Mouse (Mus musculus) bone marrow macrophage, adult 2 months (primary cell): Measurements from ENCODE around the gene Olfr1309. TPM values are rescaled to one million over a fixed set of nuclear protein-coding genes. Genes with fewer than 3 reads are reported as not detected.
"Not testable (repeated sequence)": the region's sequence is repeated elsewhere in the genome, so short reads cannot be mapped to it uniquely, and the experiment has no call there.

ENCODE experiments used
- H3K27ac ChIP-seq: 2 replicates; pipeline ENCODE4 v1.5.1; 2012; ENCODE audit warnings: low read depth, low read length; ENCODE audit not compliant: insufficient read depth
- H3K4me1 ChIP-seq: 2 replicates; pipeline ENCODE4 v1.6.1; 2012; ENCODE audit warnings: low read length; ENCODE audit not compliant: control insufficient read depth, insufficient read depth
- H3K4me3 ChIP-seq: 2 replicates; pipeline ENCODE4 v1.5.1; 2012; ENCODE audit warnings: mild to moderate bottlenecking, low read length, moderate library complexity; ENCODE audit not compliant: insufficient read depth
- CTCF ChIP-seq: IDR thresholded peaks from 2 replicates; pipeline ENCODE4 v1.5.1; 2012; ENCODE audit warnings: low read depth, mild to moderate bottlenecking, low read length, moderate library complexity
- POLR2A ChIP-seq: IDR thresholded peaks from 2 replicates; pipeline ENCODE4 v1.6.1; 2012; ENCODE audit warnings: mild to moderate bottlenecking, low read depth, low read length, borderline replicate concordance
- polyA plus RNA-seq: library from polyadenylated mRNA; stranded (reverse); fragments of >200 nt; gene quantifications from 2 replicates; pipeline ENCODE4 v1.2.4, GENCODE M21; 2012; ENCODE audit not compliant: missing spikeins, insufficient read depth, insufficient read length

Olfr1309 gene
- polyA plus RNA-seq = not detected in 2 replicates

DNA sequence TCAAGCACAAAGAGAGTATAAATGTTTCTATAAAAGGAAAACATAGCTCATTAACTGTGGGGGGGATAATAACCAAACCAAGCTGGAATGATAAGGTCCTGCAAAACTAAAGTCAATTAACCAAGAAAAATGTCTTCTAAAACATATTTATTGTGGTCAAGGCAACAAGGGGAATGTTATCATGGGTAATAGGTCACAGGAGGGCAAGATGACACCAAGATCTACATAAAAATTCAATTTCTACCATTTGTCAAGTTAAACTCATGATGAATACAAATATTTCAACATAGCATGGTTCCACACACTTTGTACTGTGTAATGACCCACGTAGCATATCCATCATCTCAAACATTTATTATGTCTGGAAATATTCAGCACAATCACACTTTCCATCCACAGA is at the start of gene Olfr1309:
Gene Olfr1309, minus strand, starts transcription at position 101 of the 400 bp plus-strand sequence.
- TF ChIP-seq CTCF (no peak), POLR2A (no peak)
- Histone ChIP-seq H3K4me1 (no peaks in the 10 kb centered on the region), H3K4me3 (no peak within 1 kb of the TSS), H3K27ac (no peak within 1 kb of the TSS)

DNA sequence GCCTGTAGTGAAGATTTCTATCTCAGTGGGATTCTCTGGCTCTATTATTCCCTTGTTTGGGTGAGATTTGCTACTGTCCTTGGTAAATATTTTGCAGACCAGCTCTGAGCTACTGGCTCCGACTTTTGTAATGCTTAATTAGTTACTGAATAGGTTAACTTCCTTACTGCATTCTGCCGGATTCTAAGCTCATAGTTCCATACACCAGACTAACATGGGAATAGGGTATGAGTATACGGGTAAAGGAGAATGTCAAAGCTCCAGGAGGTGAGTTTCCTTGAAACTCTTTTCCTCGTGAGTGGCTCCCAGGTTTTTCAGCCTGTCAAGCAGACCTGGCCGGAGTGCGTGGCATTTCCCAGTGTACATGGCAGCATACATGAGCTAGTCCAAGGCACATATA is 36.9 kb upstream of the Olfr1309 start:
- H3K4me1 ChIP-seq, H3K4me3 ChIP-seq, H3K27ac ChIP-seq: not testable (repeated sequence)

GRCm38 (mm10) chr2:112024312-112024711 is 34.2 kb upstream of the Olfr1309 start, which contains the start of gene Olfr1311:
Gene Olfr1311, minus strand, starts transcription at chr2:112024412.
- Histone ChIP-seq H3K4me3 (no peak within 1 kb of the TSS), H3K27ac (no peak within 1 kb of the TSS), H3K4me1 (no peaks in the 10 kb centered on the region)
- TF ChIP-seq POLR2A = no peak
- TF ChIP-seq CTCF = no peak

- Histone ChIP-seq H3K4me3 (no peak overlapping the region), H3K4me1 (no peaks in the 10 kb centered on the region), H3K27ac (no peak overlapping the region)
- no peak for TF ChIP-seq CTCF
- TF ChIP-seq POLR2A = no peak
These were observed 24.8 kb upstream of the Olfr1309 start for GRCm38 (mm10) chr2:112014900-112015299.

DNA sequence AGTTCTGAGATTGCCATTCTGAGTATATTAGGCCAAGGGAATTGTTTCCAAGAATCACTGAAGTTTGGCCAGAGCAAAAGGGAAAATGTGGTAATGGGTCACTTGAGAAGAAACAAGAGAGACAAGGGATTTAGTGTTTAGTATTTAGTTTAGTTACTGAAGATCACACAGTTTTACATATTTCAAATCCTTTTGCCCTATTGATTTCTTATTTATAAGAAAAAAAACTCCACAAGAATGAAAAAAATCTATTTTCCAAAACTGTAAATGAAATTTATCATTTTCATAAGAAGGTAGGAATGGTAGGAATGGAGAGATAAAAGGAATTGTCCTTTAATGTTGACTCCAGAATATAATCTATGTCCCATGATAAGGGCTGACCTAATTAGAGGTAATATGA is 22.5 kb upstream of the Olfr1309 start, which contains the start of gene Olfr1310:
Gene Olfr1310, minus strand, starts transcription at position 101 of the 400 bp plus-strand sequence.
- no peaks in the 10 kb centered on the region for H3K4me1 ChIP-seq
- no peak within 1 kb of the TSS for H3K27ac ChIP-seq
- TF ChIP-seq POLR2A (no peak), CTCF (no peak)
- no peak within 1 kb of the TSS for H3K4me3 ChIP-seq

DNA sequence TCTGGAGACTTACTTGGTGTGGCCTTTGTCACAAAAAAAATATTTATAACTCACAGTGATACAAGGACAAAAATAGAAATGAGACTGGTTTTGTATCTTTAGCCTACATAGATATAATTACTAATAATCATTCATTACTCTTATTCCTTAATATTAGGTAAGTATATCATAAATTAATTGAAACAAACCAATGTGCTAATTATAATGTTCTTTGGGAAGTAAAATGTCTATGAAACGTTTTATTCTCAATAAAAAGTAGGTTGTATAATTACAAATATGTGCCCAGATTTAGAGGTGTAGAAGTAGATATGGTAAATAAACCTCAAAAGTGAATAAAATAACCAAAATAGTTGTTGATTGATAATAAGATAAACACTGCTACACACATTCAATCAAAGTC is 25.2 kb downstream of the Olfr1309 start, which contains the start of gene Olfr1308:
Gene Olfr1308, minus strand, starts transcription at position 101 of the 400 bp plus-strand sequence.
- TF ChIP-seq POLR2A (no peak), CTCF (no peak)

DNA sequence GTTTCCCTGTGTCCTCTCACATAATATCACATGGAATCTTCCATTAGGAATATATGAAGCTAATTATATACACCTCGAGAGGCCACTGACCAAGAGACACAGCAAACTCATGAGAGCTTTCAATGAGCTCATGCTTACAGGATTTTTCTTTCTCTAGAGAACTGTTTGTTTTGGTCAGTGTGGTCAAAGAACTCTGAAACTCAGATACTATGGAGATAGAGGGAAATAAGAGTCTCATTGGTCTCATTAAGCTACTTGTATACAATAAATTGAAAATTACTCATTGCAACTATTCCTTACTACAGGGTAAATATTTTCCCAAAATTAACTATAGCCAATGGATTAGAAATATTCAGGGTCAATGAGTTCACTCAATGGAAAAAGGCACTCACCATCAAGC is 40.7 kb downstream of the Olfr1309 start, which contains the start of gene Olfr1307:
Gene Olfr1307, minus strand, starts transcription at position 101 of the 400 bp plus-strand sequence.
- Histone ChIP-seq H3K4me3 (no peak within 1 kb of the TSS), H3K4me1 (no peaks in the 10 kb centered on the region), H3K27ac (no peak within 1 kb of the TSS)
- TF ChIP-seq POLR2A (no peak), CTCF (no peak)

More for the DNA sequence above, 25.2 kb downstream of the Olfr1309 start, which contains the start of gene Olfr1308:
- Histone ChIP-seq H3K4me1 (no peaks in the 10 kb centered on the region), H3K27ac (no peak within 1 kb of the TSS), H3K4me3 (no peak within 1 kb of the TSS)

Other genes starting within 250 kb of the Olfr1309 start
- gene Olfr1301, start 239.3 kb downstream of the Olfr1309 start, polyA plus RNA-seq = not detected in 2 replicates
- not detected in 2 replicates for gene Olfr1302, start 212.9 kb downstream of the Olfr1309 start, polyA plus RNA-seq
- not detected in 2 replicates for gene Olfr1303, start 169.9 kb downstream of the Olfr1309 start, polyA plus RNA-seq
- not detected in 2 replicates for gene Olfr1305, start 113.1 kb downstream of the Olfr1309 start, polyA plus RNA-seq
- not detected in 2 replicates for gene Olfr1306, start 74.0 kb downstream of the Olfr1309 start, polyA plus RNA-seq
- gene Olfr1307, start 40.8 kb downstream of the Olfr1309 start, polyA plus RNA-seq = 0.05 and 0.11 TPM in 2 replicates
- not detected in 2 replicates for gene Olfr1308, start 25.3 kb downstream of the Olfr1309 start, polyA plus RNA-seq
- not detected in 2 replicates for gene Olfr1310, start 22.4 kb upstream of the Olfr1309 start, polyA plus RNA-seq
- not detected in 2 replicates for gene Olfr1311, start 34.1 kb upstream of the Olfr1309 start, polyA plus RNA-seq
- not detected in 2 replicates for gene Olfr1312, start 60.0 kb upstream of the Olfr1309 start, polyA plus RNA-seq
- gene Olfr1313, start 87.6 kb upstream of the Olfr1309 start, polyA plus RNA-seq = not detected in 2 replicates
- gene Olfr1314, start 106.5 kb upstream of the Olfr1309 start, polyA plus RNA-seq = not detected in 2 replicates
- not detected in 2 replicates for gene Olfr1315-ps1, start 125.2 kb upstream of the Olfr1309 start, polyA plus RNA-seq
- gene Olfr1316, start 144.7 kb upstream of the Olfr1309 start, polyA plus RNA-seq = 0.33 TPM in 1 of 2 replicates, not detected in the other
- not detected in 2 replicates for gene Olfr1317, start 150.0 kb upstream of the Olfr1309 start, polyA plus RNA-seq
- not detected in 2 replicates for gene Olfr1318, start 163.9 kb upstream of the Olfr1309 start, polyA plus RNA-seq
- gene Lpcat4, start 249.2 kb upstream of the Olfr1309 start, polyA plus RNA-seq = 5.0 and 5.5 TPM in 2 replicates